Mouse (Mus musculus): ENCODE measurements around the gene Optn.

- TF ChIP-seq CTCF (IDR thresholded peaks at IDR 0.05; ENCODE audit: extremely low read depth, insufficient read depth, low read length) = no peak
- no peak for TF ChIP-seq POLR2A (IDR thresholded peaks at IDR 0.05; ENCODE audit: extremely low read depth, insufficient read depth, low read length)
These were observed 2.6 kb downstream of the Optn start for GRCm38 (mm10) chr2:5061133-5061708.
